Mouse (Mus musculus): ENCODE results near the gene Ptprn2. TPM values are rescaled to one million over a fixed set of nuclear protein-coding genes. Genes with fewer than 3 reads are reported as not detected.
A peak's percentile ranks its signal among the peaks of the same experiment; 100 is the strongest.

The Ptprn2 gene
- polyA plus RNA-seq, 1 experiment, result not detected

DNA sequence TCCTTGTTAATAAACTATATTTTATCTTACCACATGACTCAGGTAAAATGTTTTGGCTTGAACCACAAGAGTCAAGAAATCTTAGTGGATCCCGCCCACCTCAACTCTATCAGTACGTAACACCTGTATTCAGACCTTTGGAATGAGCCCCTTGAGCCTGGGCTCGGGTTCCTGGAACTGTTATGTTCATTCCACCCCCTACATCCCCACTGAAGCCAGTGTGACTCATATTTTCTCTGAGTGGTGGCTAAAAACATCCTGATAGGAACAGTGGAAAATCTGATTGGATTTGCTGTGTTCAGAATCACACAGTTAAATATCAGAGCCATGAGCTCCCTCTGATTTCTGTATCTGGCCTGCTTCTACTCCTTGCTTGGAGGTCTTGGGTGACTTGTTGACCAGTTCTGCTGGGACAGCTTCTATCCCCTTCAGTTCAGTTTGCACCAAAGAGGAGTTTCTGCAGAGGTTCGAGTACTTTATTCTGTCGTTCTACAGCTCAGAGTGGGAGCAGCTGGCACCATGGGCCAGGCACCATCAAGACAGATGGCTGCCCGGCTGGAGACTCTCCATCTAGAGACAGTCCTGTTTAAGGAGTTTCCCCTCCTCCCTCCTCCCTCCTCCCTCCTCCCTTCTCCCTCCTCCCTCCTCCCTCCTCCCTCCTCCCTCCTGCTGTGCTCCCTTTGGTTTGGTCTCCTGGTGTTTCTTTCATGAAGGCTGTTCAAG lies 137.3 kb downstream of the Ptprn2 start:
- TF ChIP-seq POLR2A (IDR thresholded peaks at IDR 0.05; ENCODE audit: borderline replicate concordance, low read depth, low read length) (no peak), CTCF (IDR thresholded peaks at IDR 0.05; ENCODE audit: low read depth, low read length) (no peak)
- H3K4me3 ChIP-seq (ENCODE audit: insufficient read depth, low read length), result no peak overlapping the region
- H3K27ac ChIP-seq (ENCODE audit: insufficient read depth, low read depth, low read length), result no peak overlapping the region
- peaks cover 5% of the 10 kb centered on the region; the same call in 1 of the 2 replicates for H3K4me1 ChIP-seq (ENCODE audit: control insufficient read depth, insufficient read depth, low read length)

DNA sequence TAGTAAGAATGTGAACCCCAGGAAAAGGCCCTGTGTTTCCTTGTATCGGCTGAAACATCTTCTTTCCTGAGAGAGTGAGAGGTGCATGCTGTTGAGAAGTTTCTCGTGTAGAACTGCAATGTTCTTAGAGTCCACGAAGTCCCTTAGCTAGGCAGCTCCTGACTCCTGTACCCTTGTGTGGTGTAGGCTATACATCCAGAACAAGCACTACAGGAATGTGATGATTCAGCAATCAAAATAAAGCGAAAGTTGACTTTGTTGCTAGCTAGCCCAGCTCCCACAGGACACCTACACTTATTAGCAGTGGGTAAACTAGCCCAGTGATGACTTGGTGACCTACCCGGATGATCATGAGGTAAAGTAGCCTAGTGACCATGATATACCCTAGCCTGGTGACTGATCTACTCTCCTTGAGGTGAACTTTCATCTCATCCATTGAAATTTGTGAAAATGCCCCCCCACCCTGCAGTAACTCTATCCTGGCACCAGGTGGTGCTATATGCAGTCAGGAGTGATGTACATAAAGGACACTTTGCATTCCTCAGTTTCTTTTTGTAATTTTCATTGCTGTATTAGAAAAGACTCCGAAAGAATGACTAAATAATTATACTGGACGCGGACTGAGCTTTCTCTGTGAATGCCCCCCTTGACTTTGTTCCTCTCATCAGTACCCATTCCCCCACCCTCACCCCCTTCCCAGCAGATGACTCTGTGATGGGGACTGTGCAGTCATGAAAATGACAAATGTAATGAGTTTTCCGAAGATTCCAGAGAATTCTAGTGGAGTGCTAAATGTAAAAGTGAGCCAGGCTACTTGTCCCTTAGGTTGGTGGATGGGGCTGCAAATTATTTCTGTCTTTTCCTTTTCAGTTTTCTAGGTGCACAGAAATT lies 140.1 kb downstream of the Ptprn2 start:
- TF ChIP-seq POLR2A (IDR thresholded peaks at IDR 0.05; ENCODE audit: borderline replicate concordance, low read depth, low read length) (no peak), CTCF (IDR thresholded peaks at IDR 0.05; ENCODE audit: low read depth, low read length) (no peak)
- Histone ChIP-seq H3K4me3 (ENCODE audit: insufficient read depth, low read length) (no peak overlapping the region), H3K4me1 (ENCODE audit: control insufficient read depth, insufficient read depth, low read length) (peaks cover 7% of the 10 kb centered on the region), H3K27ac (ENCODE audit: insufficient read depth, low read depth, low read length) (no peak overlapping the region)

DNA sequence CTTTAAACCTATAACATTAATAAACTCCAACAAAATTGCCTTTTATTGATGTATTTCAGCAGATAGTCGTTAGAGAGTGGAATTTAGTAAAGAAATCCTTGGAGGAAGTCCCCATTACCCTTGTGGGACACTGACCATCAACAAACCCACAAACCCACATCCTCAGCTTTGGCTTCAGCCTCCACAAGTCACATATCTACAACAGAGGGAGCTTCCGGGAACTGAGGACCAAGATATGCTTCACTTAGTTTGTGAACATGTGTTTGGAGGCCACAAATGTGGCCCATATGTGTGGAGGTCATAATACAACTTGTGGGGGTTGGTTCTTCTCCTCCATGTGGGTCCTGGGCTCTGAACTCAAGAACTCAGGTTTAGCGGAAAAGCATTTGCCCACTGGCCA lies 143.5 kb downstream of the Ptprn2 start:
- no peak overlapping the region for H3K4me3 ChIP-seq (ENCODE audit: insufficient read depth, low read length)
- no peak for TF ChIP-seq CTCF (IDR thresholded peaks at IDR 0.05; ENCODE audit: low read depth, low read length)
- no peak for TF ChIP-seq POLR2A (IDR thresholded peaks at IDR 0.05; ENCODE audit: borderline replicate concordance, low read depth, low read length)

DNA sequence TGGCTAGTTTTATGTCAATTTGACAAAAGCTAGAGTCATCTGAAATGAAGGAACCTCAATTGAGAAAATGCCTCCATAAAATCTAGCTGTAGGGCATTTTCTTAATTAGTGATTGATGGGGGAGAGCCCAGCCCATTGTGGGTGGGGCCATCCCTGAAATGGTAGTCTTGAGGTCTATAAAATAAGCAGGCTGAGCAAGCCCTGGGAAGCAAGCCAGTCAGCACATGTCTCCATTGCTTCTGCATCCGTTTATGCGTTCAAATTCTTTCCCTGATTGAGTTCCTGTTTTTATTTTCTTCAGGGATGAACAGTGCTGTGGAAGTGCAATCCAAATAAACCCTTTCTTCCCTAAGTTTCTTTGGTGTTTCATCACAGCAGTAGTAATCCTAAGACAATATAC lies 152.0 kb downstream of the Ptprn2 start:
- H3K4me3 ChIP-seq (ENCODE audit: insufficient read depth, low read length), result no peak overlapping the region
- no peak overlapping the region for H3K27ac ChIP-seq (ENCODE audit: insufficient read depth, low read depth, low read length)
- H3K4me1 ChIP-seq (ENCODE audit: control insufficient read depth, insufficient read depth, low read length), result no peaks in the 10 kb centered on the region
- no peak for TF ChIP-seq CTCF (IDR thresholded peaks at IDR 0.05; ENCODE audit: low read depth, low read length)
- TF ChIP-seq POLR2A (IDR thresholded peaks at IDR 0.05; ENCODE audit: borderline replicate concordance, low read depth, low read length), result no peak

More for the DNA sequence above, 143.5 kb downstream of the Ptprn2 start:
- Histone ChIP-seq H3K27ac (ENCODE audit: insufficient read depth, low read depth, low read length) (no peak overlapping the region), H3K4me1 (ENCODE audit: control insufficient read depth, insufficient read depth, low read length) (peaks cover 7% of the 10 kb centered on the region)

DNA sequence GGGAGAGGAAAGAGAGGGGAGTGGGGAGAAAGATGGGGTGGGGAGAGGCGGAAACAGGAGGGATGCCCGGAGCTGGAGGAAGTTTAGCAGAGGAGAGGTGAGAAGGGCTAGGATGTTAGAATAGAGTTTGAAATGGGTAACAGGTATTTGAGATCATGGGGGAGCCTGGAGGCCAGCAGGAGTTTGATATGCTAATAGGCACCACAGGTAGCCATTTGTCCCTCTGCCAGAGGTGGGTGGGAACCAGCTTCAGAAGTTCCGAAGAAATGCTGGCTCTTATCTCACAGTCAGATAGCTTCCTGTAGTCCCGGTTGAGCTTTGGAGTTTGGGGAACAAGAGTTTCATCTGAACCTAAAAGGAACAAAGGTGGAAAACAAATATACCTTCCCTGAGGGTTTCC lies 155.4 kb downstream of the Ptprn2 start:
- H3K4me1 ChIP-seq (ENCODE audit: control insufficient read depth, insufficient read depth, low read length), result no peaks in the 10 kb centered on the region
- TF ChIP-seq POLR2A (IDR thresholded peaks at IDR 0.05; ENCODE audit: borderline replicate concordance, low read depth, low read length) (no peak), CTCF (IDR thresholded peaks at IDR 0.05; ENCODE audit: low read depth, low read length) (no peak)
- H3K27ac ChIP-seq (ENCODE audit: insufficient read depth, low read depth, low read length), result no peak overlapping the region
- H3K4me3 ChIP-seq (ENCODE audit: insufficient read depth, low read length), result no peak overlapping the region

DNA sequence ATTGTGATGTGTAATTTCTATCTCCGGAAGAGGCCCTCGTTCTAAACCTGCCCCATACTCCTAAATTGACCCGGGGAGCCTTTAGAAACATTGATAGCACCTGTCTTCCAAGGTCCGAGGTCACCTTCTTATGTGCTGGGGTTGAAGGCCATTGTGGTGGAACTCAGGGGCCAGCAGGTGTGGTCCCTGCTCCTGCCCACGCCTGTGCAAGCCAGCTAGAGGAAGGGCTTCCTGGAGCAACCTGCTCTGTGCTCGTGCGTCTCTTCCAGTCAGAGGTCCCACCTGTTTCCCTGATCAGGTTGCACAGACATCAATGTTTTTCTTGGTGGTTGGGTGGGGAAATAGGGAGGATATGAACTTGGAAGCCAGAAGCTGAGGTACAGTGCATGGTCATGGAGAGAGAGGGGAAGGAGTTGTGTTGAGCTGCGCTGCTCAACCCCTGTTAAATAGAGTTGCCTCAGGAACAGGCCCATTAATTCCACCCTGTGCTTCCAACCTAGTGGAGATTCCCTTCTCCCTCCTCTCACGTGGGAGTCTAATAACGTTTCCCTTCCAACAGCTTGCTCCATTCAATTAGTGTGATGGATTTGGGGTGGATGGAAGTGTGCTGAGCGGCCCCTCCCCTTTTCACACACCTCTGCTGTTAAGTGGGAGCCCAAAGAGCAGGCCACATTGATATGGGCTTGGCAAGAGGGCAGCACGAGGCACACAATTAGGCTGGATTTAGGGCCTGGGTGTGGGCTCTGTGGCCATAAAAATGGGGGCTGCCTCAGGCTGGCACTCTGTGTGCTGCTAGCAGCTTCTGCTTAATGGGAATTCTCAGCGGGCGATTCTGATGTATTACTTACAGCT lies 156.0 kb downstream of the Ptprn2 start:
- H3K4me1 ChIP-seq (ENCODE audit: control insufficient read depth, insufficient read depth, low read length), result no peaks in the 10 kb centered on the region
- TF ChIP-seq CTCF (IDR thresholded peaks at IDR 0.05; ENCODE audit: low read depth, low read length), result no peak
- no peak for TF ChIP-seq POLR2A (IDR thresholded peaks at IDR 0.05; ENCODE audit: borderline replicate concordance, low read depth, low read length)
- H3K27ac ChIP-seq (ENCODE audit: insufficient read depth, low read depth, low read length), result no peak overlapping the region
- no peak overlapping the region for H3K4me3 ChIP-seq (ENCODE audit: insufficient read depth, low read length)

DNA sequence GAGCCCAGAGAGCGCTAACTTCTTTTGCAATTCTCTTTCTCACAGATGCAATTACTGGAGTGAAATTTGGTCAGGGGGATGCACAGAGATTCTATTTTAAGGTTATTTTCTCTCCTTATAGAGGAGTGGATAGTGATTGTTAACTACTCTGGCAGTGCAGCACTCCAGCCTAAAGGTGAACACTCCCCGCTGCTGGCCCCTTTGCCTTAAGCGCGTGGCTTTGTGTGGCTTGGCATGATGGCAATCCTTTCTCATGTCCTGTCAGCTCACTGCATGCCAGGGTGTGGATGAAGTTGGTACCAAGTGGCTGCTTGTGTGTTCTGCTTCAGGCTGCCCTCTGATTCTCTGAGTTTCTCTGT lies 156.7 kb downstream of the Ptprn2 start:
- TF ChIP-seq POLR2A (IDR thresholded peaks at IDR 0.05; ENCODE audit: borderline replicate concordance, low read depth, low read length) (no peak), CTCF (IDR thresholded peaks at IDR 0.05; ENCODE audit: low read depth, low read length) (no peak)
- H3K27ac ChIP-seq (ENCODE audit: insufficient read depth, low read depth, low read length), result no peak overlapping the region
- H3K4me1 ChIP-seq (ENCODE audit: control insufficient read depth, insufficient read depth, low read length), result no peaks in the 10 kb centered on the region
- H3K4me3 ChIP-seq (ENCODE audit: insufficient read depth, low read length), result no peak overlapping the region

DNA sequence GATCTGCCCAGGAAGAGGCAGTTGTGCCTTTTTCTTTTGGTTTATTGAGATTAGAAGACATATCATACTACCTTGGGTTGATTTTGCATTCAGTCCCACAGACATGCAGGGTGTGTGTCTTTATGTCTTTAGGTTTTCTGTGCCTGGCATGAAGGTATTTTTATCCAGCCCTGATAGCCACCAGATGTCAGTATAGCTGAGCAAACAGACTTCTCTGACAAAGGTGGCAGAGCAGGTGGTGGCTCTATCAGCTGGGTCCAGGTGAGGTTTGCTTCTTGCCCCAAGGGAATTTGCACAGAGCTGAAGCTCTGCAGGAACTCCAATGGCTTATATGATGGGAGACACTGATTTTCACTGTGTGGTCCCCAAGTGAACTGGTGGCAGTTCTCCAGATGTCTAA lies 161.3 kb downstream of the Ptprn2 start:
- no peak overlapping the region for H3K4me3 ChIP-seq (ENCODE audit: insufficient read depth, low read length)
- no peak for TF ChIP-seq CTCF (IDR thresholded peaks at IDR 0.05; ENCODE audit: low read depth, low read length)
- TF ChIP-seq POLR2A (IDR thresholded peaks at IDR 0.05; ENCODE audit: borderline replicate concordance, low read depth, low read length), result no peak
- H3K4me1 ChIP-seq (ENCODE audit: control insufficient read depth, insufficient read depth, low read length), result no peaks in the 10 kb centered on the region
- H3K27ac ChIP-seq (ENCODE audit: insufficient read depth, low read depth, low read length), result no peak overlapping the region

DNA sequence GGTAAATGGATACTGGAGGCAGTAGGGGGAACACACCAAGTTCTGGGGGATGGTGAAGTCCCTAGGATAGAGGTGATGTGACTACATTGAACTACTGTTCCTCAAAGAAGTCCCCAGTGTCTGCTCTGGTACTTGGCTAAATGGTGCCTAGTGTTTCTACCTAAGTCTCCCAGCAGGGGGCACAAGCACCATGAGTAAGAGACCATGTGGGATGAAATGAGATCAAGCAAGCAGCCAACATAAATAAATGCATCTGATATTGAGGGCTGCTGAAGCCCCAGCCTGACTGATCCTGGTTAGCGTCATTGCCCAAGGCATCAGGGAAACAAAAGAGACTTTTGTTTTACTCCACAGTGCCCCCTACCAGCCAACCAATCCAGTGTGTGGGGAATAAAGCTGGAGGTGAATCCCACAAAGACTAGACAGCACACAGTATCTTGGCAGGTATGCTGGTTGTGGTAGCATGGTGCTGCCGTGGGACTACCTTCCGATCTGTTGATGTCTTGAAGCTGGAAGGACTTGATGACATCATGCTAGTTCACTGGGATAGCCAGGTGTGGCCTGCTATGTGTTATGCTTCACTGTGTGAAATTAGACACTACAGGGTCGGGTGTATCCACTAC lies 163.2 kb downstream of the Ptprn2 start:
- Histone ChIP-seq H3K27ac (ENCODE audit: insufficient read depth, low read depth, low read length) (no peak overlapping the region), H3K4me3 (ENCODE audit: insufficient read depth, low read length) (no peak overlapping the region), H3K4me1 (ENCODE audit: control insufficient read depth, insufficient read depth, low read length) (no peaks in the 10 kb centered on the region)
- TF ChIP-seq CTCF (IDR thresholded peaks at IDR 0.05; ENCODE audit: low read depth, low read length), result 0 out of 2 replicates have a peak, but pooled peaks have one; percentile 25
- no peak for TF ChIP-seq POLR2A (IDR thresholded peaks at IDR 0.05; ENCODE audit: borderline replicate concordance, low read depth, low read length)

Data from bone marrow macrophage, adult 2 months (primary cell).